Mouse (Mus musculus): ENCODE measurements around the gene Erp44.

The Erp44 gene

DNA sequence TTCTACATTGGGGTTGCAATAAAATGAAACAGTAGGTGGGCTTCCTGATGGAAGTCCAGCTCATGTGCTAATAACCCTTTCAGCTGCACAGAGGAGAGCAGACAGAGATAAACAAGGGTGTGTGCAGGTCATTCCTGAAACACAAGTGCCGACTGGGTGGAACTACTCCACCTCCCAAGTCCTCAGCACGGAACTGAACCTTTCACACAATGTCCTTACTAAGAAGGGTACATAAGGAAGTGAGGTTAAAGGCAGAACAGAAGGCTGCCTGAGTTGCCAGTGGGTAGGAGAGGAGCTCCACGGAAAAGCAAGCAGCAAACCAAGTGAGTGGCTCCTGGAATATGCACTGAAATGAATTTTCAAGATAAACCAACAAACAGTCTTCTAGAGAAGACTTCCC is 52.6 kb downstream of the Erp44 start:
- DNase-seq = no peak

- DNase-seq = no peak
Observed at GRCm38 (mm10) chr4:48225604-48226003, 53.8 kb downstream of the Erp44 start.

- peak; percentile 76 for DNase-seq
Observed at GRCm38 (mm10) chr4:48225173-48225572, 54.2 kb downstream of the Erp44 start.

DNA sequence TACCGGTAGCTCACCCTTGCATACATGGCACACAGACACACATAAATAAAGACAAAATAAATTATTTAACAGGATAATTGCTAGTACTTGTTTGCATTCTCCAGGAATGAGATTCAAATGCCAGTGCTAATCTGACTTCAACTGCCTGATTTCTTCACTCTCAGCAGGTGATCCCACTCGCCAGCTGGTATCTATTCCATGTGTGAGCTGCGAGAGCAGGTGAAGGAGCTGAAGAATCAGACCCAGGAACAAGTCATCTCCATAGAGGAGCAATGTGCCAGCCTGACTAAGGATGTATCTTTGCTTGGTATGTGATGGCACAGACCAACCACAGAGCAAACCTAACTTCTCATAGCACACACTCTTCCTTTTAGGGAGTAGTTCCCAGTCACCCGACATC is 75.8 kb downstream of the Erp44 start:
- DNase-seq = no peak

DNA sequence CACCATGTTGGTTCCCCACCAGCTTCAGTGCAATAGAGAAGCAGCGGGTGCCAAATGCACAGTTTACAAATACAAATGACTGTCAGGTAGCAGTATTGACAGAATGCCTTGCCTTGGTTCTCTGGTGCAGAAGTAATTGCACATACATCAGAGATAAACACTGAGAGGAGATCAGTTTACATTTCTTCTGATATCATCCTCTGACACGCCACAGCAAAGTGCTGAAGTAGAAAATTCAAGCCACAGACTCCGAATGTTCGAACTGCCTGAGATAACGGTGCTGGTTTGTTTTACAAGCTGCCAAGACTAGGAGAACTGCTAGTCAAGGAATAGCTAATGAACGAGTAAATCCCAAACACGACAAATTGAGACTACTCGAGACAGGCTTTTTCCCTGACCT is 80.9 kb downstream of the Erp44 start:
- no peak for DNase-seq

DNA sequence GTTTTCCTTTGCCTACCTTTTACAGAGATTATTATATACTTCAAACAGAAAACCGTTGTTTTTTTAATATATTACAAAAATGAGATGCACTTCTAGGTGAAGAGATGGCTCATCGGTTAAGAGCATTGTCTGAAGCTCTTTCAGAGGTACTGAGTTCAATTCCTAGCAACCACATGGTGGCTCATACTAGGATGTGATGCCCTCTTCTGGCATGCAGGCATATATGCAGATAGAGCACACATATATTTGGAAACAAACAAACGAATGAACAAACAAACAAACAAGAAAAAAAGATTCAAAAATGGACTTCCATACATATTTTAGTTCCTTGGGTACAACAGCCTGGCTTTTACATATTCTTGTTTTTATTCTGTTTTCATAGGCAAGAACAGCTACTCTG is 81.4 kb downstream of the Erp44 start:
- peak; percentile 7 for DNase-seq

- DNase-seq = no peak
Observed at GRCm38 (mm10) chr4:48182115-48182806, 97.1 kb downstream of the Erp44 start.

DNA sequence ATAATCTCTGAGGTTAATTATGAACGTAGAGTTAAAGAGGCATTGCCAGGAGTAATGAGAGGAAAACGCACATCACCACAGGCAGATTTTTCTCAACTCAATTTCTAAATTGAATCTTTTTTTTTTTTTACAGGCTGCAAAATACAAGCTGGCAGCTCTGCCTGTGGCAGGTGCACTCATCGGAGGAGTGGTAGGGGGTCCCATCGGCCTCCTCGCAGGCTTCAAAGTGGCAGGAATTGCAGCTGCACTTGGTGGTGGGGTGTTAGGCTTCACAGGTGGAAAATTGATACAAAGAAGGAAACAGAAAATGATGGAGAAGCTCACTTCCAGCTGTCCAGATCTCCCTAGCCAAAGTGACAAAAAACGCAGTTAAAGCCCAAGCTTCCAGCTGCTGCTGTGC is 98.0 kb downstream of the Erp44 start:
- no peak for DNase-seq

GRCm38 (mm10) chr4:48180922-48181321 is 98.4 kb downstream of the Erp44 start:
- DNase-seq = no peak

GRCm38 (mm10) chr4:48175666-48176065 is 103.7 kb downstream of the Erp44 start:
- no peak for DNase-seq

DNA sequence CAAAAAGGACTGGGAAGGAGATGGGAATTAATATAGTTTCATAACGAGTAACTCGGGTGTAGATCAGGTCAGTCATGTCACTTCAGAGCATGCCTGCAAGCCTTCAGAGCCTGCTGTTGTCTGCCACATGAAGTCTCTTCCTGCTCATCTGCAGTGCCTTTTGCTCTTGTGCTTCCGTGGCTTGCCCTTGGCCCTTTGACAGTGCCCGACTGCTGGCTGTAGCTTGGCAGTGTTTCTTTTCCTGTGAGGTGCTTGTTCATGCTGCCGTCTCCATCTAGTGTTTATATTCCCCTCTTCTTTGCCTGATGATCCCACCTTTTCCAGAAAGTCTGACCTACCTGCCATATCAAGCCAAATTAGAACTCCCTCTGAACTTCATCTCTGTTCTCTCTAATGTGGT is 115.5 kb downstream of the Erp44 start:
- no peak for DNase-seq

- no peak for DNase-seq
Observed at GRCm38 (mm10) chr4:48160386-48160785, 119.0 kb downstream of the Erp44 start.

- no peak for DNase-seq
Observed at GRCm38 (mm10) chr4:48155864-48156263, 123.5 kb downstream of the Erp44 start.

- DNase-seq = no peak
Observed at GRCm38 (mm10) chr4:48153229-48153628, 126.1 kb downstream of the Erp44 start.

- no peak for DNase-seq
Observed at GRCm38 (mm10) chr4:48149492-48149891, 129.9 kb downstream of the Erp44 start.

Measured in retina, postnatal 1 day (tissue).